Mouse (Mus musculus) myocyte (in vitro differentiated cells): ENCODE data around the gene Itpkb.

Experiments
- CEBPB ChIP-seq: IDR thresholded peaks from 2 replicates; pipeline ENCODE4 v1.6.1; 2011; ENCODE audit warnings: mild to moderate bottlenecking, moderate library complexity; ENCODE audit not compliant: poor library complexity, insufficient read depth, severe bottlenecking
- E2F4 ChIP-seq: IDR thresholded peaks from one replicate; pipeline ENCODE4 v1.6.1; 2011; ENCODE audit warnings: mild to moderate bottlenecking, control low read depth, moderate library complexity; ENCODE audit not compliant: insufficient read depth
- MAX ChIP-seq: IDR thresholded peaks from one replicate; pipeline ENCODE4 v1.6.1; 2011; ENCODE audit warnings: low read depth, mild to moderate bottlenecking, control low read depth
- MYOD1 ChIP-seq, 3 experiments: IDR thresholded peaks; one replicate each; pipeline ENCODE4 v1.6.1; 2011; ENCODE audit warnings: control low read depth in 2 of 3, low read depth in 2 of 3, mild to moderate bottlenecking in 2 of 3, moderate library complexity in 1 of 3; ENCODE audit not compliant: insufficient read length in 2 of 3, control insufficient read depth in 1 of 3
- MYOG ChIP-seq, 3 experiments: IDR thresholded peaks; one replicate each; pipeline ENCODE4 v1.6.1; 2011; ENCODE audit warnings: control low read depth in 2 of 3, low read depth in 2 of 3, mild to moderate bottlenecking in 2 of 3; ENCODE audit not compliant: insufficient read length in 2 of 3, control insufficient read depth in 1 of 3, insufficient read depth in 1 of 3
- POLR2A ChIP-seq: IDR thresholded peaks from one replicate; pipeline ENCODE4 v1.6.1; 2011; ENCODE audit warnings: low read depth, mild to moderate bottlenecking, control low read depth, moderate library complexity; ENCODE audit not compliant: insufficient read length
- POLR2AphosphoS2 ChIP-seq: IDR thresholded peaks from one replicate; pipeline ENCODE4 v1.6.1; 2011; ENCODE audit warnings: low read depth, control low read depth; ENCODE audit not compliant: insufficient read length
- REST ChIP-seq: IDR thresholded peaks from one replicate; pipeline ENCODE4 v1.6.1; 2011; ENCODE audit warnings: mild to moderate bottlenecking, control low read depth, moderate library complexity; ENCODE audit not compliant: insufficient read depth, insufficient read length
- SRF ChIP-seq: IDR thresholded peaks from one replicate; pipeline ENCODE4 v1.6.1; 2011; ENCODE audit warnings: low read depth; ENCODE audit not compliant: control insufficient read depth, insufficient read length
- TCF12 ChIP-seq: IDR thresholded peaks from one replicate; pipeline ENCODE4 v1.6.1; 2011; ENCODE audit warnings: mild to moderate bottlenecking, control low read depth; ENCODE audit not compliant: poor library complexity, insufficient read depth, severe bottlenecking
- TCF3 ChIP-seq: IDR thresholded peaks from one replicate; pipeline ENCODE4 v1.6.1; 2011; ENCODE audit warnings: low read depth, control low read depth; ENCODE audit not compliant: insufficient read length
- USF1 ChIP-seq: IDR thresholded peaks from one replicate; pipeline ENCODE4 v1.6.1; 2011; ENCODE audit warnings: low read depth, mild to moderate bottlenecking, control low read depth, moderate library complexity

DNA sequence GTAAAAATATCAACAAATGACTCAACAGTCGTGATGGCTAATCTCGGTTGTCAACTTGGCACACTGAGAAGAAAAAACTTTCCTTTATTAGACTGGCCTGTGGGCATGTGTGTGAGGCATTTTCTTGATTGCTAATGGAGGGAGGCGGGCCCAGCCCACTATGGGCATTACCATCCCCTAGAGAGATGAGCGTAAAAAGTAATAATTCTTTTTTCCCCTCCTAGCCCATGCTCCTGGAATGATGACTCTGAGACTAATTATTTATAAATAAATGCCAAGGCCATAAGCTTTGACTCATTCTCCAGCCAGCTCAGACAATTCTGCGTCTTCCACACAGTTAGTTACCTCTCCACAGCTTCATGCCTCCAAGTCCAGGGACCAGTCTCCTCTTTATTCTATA, 6.8 kb upstream of the Itpkb start:
- TF ChIP-seq USF1: no peak
- TF ChIP-seq POLR2A: no peak
- no peak for TF ChIP-seq MYOD1 (IDR thresholded peaks at IDR 0.05; ENCODE audit: control insufficient read depth in 1 of 3, insufficient read length in 2 of 3, low read depth in 2 of 3)
- TF ChIP-seq POLR2AphosphoS2: no peak
- TF ChIP-seq MAX: no peak
- no peak for TF ChIP-seq E2F4
- no peak for TF ChIP-seq TCF12
- TF ChIP-seq SRF: no peak
- no peak for TF ChIP-seq REST
- no peak for TF ChIP-seq TCF3
- no peak for TF ChIP-seq CEBPB
- no peak for TF ChIP-seq MYOG (IDR thresholded peaks at IDR 0.05; ENCODE audit: control insufficient read depth in 1 of 3, insufficient read depth in 1 of 3, insufficient read length in 2 of 3, low read depth in 2 of 3)
